Mouse (Mus musculus): ENCODE measurements around the gene Tmem234.
A peak's percentile ranks its signal among the peaks of the same experiment; 100 is the strongest.

DNA sequence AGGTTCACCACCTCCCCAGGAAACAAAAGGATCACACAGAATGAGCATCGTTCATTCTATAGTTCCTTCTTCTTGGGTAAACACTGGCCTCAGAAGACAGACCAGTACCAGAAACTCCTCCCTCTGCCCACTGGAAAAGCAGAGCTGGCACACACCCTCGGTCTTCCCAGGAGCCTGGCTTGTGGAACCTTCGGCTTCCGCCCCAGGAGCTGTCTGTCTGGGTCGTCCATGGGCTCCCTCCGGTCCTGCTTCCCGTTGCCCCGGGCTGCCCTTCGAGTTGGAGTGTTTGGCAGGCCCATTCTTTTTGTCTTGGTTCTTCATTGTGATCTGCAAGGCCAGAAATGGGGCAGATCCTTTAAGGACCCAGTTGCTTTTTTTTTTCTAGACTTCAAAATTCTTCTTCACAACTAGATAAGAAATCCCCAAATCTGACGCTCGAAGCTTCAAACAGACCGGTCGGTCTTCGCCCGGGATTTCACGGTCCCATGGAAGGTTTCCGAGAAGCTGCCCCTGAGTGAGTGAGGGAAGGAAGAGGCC lies 39.7 kb downstream of the Tmem234 start:
- TF ChIP-seq CTCF (IDR thresholded peaks at IDR 0.05; ENCODE audit: low read depth) (no peak), EP300 (optimal IDR thresholded peaks at IDR 0.05) (peak; percentile 58)

Measured in stomach, postnatal 0 days (tissue).